Mouse (Mus musculus) layer of hippocampus, adult 9-10 months (tissue): ENCODE results near the gene Stard13.

ENCODE experiments used
- DNase-seq: peaks from one replicate; pipeline ENCODE4 v3.0.0; 2022; ENCODE audit warnings: low spot score

Gene Stard13

GRCm38 (mm10) chr5:151142241-151142640 is 91.4 kb downstream of the Stard13 start:
- DNase-seq: no peak

- no peak for DNase-seq
Measured at GRCm38 (mm10) chr5:151137901-151138300, 95.7 kb downstream of the Stard13 start.

GRCm38 (mm10) chr5:151137311-151137710 is 96.3 kb downstream of the Stard13 start:
- DNase-seq: no peak

GRCm38 (mm10) chr5:151135965-151136364 is 97.7 kb downstream of the Stard13 start:
- DNase-seq: no peak

GRCm38 (mm10) chr5:151135078-151135826 is 98.4 kb downstream of the Stard13 start:
- DNase-seq: no peak

GRCm38 (mm10) chr5:151134202-151134601 is 99.4 kb downstream of the Stard13 start:
- no peak for DNase-seq

GRCm38 (mm10) chr5:151133744-151134143 is 99.9 kb downstream of the Stard13 start:
- no peak for DNase-seq

GRCm38 (mm10) chr5:151129762-151130161 is 103.9 kb downstream of the Stard13 start:
- DNase-seq: no peak

- no peak for DNase-seq
Measured at GRCm38 (mm10) chr5:151127298-151127717, 106.3 kb downstream of the Stard13 start.

- no peak for DNase-seq
Measured at GRCm38 (mm10) chr5:151126608-151127005, 107.0 kb downstream of the Stard13 start.

GRCm38 (mm10) chr5:151125985-151126607 is 107.5 kb downstream of the Stard13 start:
- DNase-seq: no peak

- DNase-seq: no peak
Measured at GRCm38 (mm10) chr5:151117846-151118245, 115.8 kb downstream of the Stard13 start.

- no peak for DNase-seq
Measured at GRCm38 (mm10) chr5:151116192-151116887, 117.3 kb downstream of the Stard13 start.

GRCm38 (mm10) chr5:151112743-151113142 is 120.9 kb downstream of the Stard13 start:
- DNase-seq: no peak

- no peak for DNase-seq
Measured at GRCm38 (mm10) chr5:151111080-151111871, 122.4 kb downstream of the Stard13 start.

GRCm38 (mm10) chr5:151110461-151110908 is 123.2 kb downstream of the Stard13 start:
- DNase-seq: peak; percentile 57

- no peak for DNase-seq
Measured at GRCm38 (mm10) chr5:151109822-151110221, 123.8 kb downstream of the Stard13 start.

- no peak for DNase-seq
Measured at GRCm38 (mm10) chr5:151108955-151109354, 124.7 kb downstream of the Stard13 start.

GRCm38 (mm10) chr5:151108291-151108897 is 125.2 kb downstream of the Stard13 start:
- no peak for DNase-seq

- DNase-seq: no peak
Measured at GRCm38 (mm10) chr5:151106841-151107240, 126.8 kb downstream of the Stard13 start.
